Mouse (Mus musculus): ENCODE data around the gene Bend3.

The Bend3 gene

DNA sequence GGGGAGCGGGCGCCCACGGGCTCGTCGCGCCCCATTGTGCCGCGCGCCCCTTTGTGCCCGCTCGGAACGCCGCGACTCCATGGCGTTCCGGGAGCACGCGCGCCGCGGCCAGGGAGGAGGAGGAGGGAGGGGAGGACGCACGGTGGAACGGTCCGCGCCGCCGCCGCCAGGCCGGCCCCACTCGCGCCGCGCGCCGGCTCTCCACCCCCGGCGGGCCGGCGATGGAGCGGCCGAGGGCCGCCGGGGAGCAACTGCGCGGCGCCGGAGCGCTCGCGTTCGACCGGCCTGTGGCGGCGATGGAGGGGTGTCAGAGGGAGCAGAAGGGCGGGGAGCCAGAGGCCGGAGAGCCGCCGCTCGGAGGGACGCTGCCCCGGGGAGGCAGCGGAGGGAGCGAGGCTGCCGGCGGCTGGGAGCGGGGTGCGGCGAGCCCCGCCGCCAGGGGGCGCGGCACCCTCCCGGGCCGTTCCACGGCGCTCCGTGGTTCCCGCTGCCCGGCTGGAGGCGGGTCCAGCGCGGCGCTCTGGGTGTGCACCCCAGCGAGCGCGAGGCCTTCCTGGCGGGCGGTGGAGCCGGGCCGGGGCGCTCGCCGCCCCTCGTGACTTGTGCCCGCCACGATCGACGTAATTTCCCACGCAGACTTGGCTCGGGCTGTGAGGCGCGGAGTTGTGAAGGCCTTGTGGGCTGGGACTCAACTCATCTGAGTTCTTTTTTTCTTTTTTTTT, 966 bp downstream of the Bend3 start:
- DNase-seq (ENCODE audit: extremely low read depth, insufficient read length, low spot score) = peak; percentile 91

DNA sequence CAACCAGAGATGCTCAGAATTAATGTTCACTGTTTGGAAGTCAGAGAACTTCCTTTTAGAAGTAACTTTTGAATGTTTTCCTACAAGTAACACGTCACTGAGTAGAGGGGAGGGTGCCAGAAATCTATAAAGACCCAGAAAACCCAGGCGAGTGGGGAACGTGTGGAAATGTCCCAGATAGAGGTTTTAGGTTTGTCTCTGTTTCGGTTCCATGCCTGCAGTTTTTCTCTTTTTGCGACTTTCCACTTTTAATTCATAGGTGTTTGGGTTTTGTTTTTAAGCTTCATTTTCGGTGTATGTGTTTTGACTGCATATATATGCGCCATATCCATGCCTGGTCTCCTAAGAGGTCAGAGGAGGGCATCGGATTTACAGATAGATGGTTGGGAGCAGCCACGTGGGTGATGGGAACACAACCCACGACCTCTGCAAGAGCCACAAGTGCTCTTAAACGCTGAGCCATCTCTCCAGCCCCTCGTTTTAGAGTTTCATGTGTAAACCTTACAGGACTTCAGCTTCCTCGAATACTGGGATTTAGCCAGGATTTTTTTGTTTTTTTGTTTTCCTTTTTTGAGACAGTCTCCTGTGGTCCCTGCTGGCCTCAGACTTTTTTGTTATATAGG, 1.7 kb downstream of the Bend3 start:
- no peak for DNase-seq (ENCODE audit: extremely low read depth, insufficient read length, low spot score)

DNA sequence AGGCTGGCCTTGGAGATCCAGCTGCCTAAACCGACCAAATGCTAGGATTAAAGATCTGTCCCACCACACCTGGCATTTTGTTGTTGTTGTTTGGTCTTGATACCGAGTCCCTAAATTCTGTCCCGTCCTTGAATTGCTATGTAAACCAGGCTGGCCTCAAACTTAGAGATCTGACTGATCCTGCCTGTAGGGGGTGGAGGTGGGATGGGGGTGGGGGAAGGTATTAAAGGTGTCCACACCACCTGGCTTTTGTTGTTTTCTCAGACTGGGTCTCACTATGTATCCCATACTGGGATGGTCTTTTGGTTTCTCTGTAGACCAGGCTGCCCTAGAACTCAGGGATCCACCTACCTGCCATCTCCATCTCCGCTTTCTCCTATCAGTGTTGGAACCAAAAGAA, 2.5 kb downstream of the Bend3 start:
- no peak for DNase-seq (ENCODE audit: extremely low read depth, insufficient read length, low spot score)

DNA sequence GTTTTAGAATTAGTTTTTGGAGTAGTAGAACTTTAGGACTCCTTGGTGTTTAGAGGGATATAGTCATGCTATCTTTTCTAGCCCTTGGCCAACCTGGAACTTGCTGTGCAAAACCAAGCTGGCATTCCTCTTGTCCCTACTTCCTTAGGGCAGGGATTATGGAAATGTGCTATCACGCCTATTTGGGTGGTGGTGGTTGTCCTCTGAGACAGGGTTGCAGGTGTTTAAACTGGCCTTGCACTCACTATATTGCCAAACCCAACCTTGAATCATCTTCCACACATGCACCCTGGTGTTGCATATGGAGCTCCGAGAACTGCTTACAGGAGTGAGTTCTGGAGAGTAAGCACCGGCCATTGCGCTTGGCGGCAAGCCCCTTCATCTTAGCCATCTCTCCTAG, 3.4 kb downstream of the Bend3 start:
- no peak for DNase-seq (ENCODE audit: extremely low read depth, insufficient read length, low spot score)

DNA sequence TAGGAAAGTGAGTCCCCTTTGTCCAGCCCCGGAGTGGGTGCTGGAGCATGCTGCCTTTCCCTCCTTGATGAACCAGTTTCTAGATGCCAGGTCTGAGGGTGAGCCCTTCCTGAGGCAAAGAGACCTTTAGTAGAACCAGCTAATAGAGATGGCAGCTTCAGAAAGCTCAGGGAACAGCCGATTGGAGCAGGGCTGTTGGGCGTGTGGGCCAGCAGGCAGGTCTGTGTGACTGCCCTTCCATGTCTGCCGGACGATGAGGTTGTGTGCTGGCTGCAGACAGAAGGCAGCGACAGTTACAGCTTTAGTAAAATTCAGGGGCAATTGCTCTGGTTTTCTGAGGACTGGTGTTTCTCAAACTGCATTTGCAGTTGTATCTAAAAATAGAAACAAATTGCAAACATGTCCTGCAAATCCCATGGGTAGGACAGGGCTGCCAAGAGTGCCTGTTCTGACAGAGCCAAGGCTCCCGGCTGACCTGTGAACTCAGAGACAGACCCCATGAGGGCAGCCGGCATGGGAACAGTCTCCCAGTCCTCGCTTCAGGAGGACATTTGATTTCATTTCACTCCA, 4.9 kb downstream of the Bend3 start:
- DNase-seq (ENCODE audit: extremely low read depth, insufficient read length, low spot score) = no peak

DNA sequence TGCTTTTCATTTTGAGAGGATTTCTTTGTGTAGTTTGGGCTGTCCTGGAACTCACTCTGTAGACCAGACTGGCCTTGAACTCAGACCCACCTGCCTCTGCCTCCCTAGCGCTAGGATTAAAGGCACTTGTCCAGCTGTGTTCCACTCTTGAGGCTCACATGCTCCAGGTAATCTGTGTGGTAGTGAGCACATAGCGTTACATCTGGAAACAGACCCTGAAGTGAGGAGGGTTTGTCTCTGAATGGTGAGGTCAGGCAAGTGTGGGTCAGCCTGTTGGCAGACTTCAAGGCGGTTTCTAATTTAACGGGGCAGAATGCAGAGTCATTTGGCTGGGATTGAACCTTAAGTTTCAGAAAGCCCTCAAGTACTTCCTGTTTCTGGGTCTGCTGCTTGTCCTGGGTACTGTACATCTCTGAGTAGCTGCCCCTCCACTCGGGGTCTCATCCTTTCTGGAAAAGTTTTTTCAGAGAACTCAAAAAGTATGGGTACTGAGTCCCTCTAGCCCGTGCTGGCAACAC, 7.2 kb downstream of the Bend3 start:
- DNase-seq (ENCODE audit: extremely low read depth, insufficient read length, low spot score) = no peak

DNA sequence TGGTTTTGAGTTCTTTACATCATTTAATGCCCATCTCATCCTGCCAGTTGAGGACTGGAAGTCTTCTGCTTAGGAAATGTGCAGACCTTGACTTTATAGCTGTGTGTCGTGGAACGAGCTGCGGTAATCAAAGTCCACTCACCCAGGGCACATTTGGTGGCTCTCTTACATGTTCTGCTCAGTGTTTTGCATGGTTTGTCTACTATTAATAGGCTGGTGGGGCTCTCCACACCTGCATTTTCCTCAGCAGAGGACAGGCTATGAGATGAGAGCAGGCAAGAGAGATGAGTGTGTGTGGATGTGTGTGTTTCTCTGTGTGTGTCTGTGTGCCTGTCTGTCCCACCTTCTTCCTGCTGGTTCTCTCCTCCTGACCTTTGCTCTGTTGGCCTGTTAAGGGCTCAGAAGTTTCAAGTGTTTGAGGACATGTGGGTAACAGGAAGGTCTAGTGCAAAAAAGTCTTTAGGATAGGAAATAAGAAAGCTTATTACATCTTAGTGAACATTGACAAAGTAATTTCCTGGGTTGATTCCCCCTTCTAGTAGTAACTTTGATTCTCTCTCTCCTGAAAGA, 8.9 kb downstream of the Bend3 start:
- no peak for DNase-seq (ENCODE audit: extremely low read depth, insufficient read length, low spot score)

DNA sequence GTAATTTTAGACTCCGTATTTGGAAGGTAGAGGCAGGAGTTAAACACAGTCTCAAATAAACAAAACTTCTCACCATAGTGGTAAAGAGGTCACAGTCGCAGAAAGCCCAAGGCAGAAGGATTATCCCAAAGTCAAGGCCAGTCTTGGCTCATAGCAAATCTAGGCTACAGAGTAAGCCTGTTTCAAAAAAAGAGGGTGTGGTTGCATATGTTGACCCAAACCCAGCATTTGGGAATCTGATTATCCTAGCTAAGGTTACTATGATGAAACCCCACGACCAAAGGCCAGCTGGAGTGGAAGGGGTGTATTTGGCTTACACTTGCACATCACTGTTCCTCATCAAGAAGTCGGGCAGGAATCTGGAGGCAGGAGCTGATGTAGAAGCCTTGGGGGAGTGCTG, 9.6 kb downstream of the Bend3 start:
- no peak for DNase-seq (ENCODE audit: extremely low read depth, insufficient read length, low spot score)

DNA sequence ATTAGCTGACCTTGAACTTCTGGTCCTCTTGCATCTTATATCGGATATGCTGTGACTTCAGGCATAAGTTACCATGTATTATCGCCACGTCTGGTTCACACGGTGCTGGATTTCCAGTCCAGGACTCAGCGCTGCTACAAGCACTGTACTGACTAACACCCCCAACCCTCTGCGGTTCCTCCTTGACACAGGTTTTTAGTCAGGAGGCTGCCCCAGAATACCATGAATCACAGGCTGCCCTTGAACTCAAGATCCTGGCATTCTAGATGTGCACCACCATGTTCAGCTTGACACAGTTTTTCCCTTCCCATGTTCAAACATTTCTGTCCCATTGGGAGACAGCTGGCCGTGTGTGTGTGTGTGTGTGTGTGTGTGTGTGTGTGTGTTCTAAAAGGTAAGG, 10.5 kb downstream of the Bend3 start:
- DNase-seq (ENCODE audit: extremely low read depth, insufficient read length, low spot score) = no peak

DNA sequence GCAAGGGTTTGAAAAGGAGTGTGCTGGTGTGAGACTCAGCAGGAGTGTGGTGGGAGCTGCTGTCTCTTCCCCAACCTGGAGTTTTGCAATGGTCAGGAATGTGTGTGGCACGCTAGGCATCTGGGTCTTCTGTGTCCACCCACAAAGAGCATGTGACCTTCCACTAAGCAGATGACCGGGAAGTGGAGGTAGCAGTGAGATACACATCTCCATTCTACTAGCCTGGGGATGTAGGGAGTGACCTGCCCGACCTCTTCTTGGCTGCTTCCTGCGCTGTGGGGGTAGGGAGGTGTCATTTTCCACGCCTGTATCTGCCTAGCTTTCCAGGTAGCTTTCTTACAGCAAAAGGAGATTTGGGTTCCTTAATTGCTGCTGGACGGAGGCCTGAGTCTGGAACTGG, 10.9 kb downstream of the Bend3 start:
- peak; percentile 37 for DNase-seq (ENCODE audit: extremely low read depth, insufficient read length, low spot score)

DNA sequence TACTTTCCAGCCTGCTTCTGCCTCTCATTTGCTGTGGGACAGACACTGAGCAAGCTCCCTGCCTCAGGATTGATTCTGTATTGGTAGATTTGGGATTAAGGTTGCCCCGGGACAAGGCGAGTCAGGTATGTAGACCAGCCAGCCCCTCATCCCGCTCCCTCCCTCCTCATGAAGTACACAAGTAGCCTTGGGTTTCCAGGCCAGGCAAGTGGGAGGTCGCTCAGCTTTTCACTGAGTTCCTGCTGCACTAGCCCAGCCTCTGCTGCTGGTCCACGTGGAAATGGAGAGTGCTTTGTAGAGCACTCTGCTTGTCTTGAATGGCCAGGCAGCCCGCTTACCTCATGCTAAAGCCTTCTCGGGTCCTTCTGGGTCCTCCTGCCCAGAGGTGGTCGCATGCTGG, 11.4 kb downstream of the Bend3 start:
- DNase-seq (ENCODE audit: extremely low read depth, insufficient read length, low spot score) = no peak

DNA sequence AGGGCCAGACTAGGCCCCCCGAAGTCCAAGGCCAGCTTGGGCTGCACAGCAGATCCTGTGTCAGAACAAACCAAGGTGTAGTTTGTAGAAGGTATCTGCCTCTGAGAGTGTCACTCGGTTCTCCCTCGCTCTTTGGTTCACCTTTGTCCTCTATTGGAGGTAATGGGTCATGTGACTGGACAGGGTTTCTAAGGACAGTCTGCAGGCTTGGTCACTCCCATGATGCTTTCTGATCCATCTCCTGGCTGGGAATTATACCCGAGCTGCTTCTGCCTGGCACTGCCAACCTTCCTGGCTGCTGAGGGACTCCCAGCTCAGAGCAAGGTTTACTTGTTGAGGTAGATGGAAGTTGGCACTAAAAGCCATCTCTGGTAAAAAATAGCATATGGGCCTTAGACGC, 12.2 kb downstream of the Bend3 start:
- no peak for DNase-seq (ENCODE audit: extremely low read depth, insufficient read length, low spot score)

DNA sequence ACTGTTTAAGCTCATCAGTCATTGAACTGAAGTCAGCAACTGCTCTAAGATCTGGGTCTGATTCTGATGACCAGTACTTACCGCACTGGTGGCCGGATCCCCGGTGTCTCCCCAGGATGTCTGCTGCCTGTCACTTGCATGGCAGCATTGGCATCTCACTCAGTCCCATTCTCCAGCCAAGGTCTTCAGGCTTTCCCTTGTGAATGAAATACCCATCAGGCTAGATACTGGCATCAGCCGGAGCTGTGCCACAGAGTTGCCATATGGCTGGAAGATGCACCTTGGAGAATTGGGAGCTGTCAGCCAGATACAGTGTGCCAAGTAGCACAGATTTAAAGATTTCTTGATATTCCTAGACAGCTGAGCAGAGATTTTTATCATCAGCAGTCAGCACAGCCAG, 24.0 kb downstream of the Bend3 start:
- no peak for DNase-seq (ENCODE audit: extremely low read depth, insufficient read length, low spot score)

DNA sequence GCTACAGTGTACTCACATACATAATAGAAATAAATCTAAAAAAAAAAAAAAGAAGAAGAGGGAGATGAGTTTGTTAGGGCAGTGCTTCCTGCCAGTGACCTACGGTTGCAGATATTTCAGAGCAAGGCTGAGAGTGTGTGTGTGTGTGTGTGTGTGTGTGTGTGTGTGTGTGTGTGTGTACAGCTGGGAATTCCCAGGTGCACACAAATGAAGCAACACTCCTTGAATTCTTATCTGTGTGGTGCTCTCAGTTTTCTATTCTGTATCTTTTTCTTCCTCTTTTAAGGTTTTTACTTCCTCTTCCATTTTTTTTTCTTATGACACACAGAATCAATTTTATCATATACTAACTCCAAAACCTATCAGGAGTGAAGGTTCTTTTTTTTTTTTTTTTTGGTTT, 25.7 kb downstream of the Bend3 start:
- no peak for DNase-seq (ENCODE audit: extremely low read depth, insufficient read length, low spot score)

DNA sequence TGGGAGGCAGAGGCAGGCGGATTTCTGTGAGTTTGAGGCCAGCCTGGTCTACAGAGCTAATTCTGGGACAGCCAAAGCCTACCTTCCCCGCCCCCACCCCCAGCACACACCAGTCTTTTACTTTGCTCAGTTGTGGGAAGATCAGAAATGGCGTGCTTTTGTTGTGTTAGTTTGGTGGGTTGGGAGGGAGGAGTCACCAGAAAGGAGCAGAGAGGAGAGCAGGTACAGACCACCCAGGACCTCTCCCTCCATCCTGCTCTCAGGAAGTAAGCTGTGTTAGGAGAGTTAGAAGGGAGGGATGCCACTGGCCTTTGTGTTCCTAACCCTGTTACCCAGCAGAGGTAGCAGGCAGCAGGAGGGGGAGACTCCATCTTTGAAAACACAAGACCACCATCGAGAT, 28.4 kb downstream of the Bend3 start:
- no peak for DNase-seq (ENCODE audit: extremely low read depth, insufficient read length, low spot score)

DNA sequence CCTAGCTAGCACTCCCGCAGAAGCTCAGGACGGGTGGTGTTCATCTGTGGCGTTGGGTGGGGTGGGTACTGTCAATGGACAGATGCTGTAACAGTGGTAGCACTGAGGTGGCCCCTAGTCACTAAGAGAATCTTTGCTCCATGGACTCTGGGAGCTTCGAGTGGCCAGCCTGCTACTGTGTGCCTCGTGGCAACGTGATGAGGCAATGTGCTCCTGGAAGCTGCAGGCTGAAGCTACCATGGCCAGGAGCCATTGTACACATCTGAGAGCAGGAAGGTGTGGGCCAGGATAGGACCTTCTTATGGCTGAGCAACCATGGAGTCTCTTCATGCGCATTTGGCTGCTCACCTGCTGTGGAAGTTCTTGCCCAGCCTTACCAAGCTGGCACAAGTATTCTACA, 30.6 kb downstream of the Bend3 start:
- no peak for DNase-seq (ENCODE audit: extremely low read depth, insufficient read length, low spot score)

DNA sequence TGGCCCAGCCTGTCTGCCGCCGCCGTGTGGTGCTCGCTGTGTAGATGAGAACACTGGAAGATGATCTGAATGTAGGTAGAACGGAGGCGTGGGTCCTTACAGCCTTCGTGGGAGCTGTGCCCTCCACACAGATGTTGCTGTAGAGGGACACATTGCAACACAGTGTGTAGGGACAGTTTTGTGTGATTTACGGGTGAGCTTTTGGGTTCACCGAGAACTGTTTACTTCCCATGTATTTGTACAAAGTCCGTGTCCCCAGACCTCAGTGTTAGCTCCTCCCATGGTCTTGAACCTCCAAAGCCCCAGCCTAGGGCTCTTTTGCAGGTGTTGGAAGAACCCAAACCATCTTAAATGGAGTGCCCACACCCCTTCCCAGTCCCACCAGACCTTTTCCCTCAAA, 34.3 kb downstream of the Bend3 start:
- DNase-seq (ENCODE audit: extremely low read depth, insufficient read length, low spot score) = no peak

DNA sequence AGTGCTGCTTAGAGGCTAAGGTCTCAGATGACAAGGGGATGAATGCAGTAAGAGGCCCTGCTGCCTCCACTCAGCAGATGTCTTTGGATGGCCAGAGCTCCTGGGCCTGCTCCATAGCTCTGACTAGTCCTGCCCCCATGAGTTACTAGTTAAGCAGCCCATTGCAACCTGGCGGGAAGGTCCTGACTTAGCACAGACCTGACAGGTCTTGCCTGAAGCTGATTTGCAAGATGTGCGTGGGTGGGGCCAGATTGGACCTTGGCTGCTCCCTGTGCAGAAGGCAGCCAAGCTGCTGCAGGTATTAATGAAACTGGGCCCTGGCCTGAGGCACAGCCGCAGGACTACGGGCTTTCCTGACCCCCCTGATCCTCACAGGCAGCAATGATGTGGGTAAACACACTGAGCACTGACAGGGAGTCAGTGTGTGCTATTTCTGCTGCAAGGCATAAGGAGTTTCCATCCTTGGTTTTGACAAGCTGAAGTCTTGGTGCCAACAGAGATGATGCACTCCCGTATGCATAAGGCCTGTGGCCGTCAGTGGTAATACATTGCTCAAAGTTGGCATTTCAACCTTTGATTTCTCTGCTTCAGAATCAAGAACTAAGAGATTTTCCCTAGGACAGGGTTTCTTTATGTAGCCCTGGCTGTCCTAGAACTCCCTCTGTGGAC, 38.5 kb downstream of the Bend3 start:
- DNase-seq (ENCODE audit: extremely low read depth, insufficient read length, low spot score) = no peak

DNA sequence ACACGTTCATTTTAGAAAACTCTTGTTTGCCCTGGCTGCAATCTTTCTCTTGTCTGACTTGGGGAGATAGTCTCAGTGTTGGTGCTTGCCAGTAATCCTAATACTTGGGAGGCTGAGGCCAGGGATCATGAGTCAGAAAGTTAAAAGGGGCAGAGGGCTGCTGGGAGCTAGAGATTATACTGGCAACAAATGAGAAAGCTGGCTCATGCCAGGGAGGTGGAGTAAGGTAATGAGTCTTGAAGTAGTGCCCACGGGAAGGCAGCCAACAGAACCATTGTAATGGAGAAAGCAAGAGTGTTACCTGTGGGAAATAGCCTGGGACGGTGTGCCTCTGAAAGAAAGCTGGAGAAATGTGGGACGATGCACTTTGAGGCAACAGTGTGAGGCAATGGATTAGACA, 39.2 kb downstream of the Bend3 start:
- no peak for DNase-seq (ENCODE audit: extremely low read depth, insufficient read length, low spot score)

DNA sequence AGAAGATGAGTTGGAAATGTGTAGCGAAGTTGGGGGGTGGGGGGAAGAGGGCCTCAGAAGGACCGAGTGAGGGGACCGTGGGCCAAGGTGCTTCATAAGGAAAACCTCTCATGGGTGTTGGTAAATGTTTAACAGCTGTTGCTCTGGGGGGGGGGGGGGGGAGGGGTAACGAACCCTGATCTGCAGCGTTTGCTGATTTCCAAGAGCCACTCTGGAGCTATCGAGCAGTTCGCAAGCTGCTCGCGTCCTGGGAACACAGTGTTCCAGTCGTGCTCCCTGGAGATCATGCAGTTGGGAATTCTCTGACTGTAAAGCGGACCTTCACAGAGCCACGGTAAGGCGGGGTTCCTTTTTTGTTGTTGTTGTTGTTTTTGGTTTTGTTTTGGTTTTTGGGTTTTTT, 39.7 kb downstream of the Bend3 start:
- no peak for DNase-seq (ENCODE audit: extremely low read depth, insufficient read length, low spot score)

DNA sequence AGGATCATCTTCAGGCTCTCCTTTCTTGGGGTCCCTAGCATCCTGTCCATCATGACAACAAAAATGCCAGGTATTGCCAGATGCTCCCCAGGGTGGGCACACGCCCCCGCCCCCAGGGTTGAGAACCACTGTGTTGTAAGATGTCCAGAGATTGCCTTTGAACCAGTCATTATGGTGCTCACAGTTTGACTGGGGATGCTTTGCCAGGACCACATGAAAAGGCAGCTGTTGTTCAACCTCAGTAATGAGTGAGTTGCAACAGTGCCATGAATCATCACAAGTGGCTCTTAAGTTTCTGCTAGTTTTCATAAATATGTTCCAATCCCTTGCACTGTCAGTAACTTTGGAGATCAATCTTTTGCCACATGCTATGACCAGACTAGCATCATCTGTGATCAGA, 41.3 kb downstream of the Bend3 start:
- DNase-seq (ENCODE audit: extremely low read depth, insufficient read length, low spot score) = no peak

Measured in 3134 (cell line).